Mouse (Mus musculus): ENCODE measurements around the gene Rbpjl. TPM values are rescaled to one million over a fixed set of nuclear protein-coding genes. Genes with fewer than 3 reads are reported as not detected.
A peak's percentile ranks its signal among the peaks of the same experiment; 100 is the strongest.

The Rbpjl gene
- polyA plus RNA-seq (2015; fragmentation: Nextera tagmentation; extraction: Ambion mirVana) = 0.49 and 1.7 TPM in 2 replicates

DNA sequence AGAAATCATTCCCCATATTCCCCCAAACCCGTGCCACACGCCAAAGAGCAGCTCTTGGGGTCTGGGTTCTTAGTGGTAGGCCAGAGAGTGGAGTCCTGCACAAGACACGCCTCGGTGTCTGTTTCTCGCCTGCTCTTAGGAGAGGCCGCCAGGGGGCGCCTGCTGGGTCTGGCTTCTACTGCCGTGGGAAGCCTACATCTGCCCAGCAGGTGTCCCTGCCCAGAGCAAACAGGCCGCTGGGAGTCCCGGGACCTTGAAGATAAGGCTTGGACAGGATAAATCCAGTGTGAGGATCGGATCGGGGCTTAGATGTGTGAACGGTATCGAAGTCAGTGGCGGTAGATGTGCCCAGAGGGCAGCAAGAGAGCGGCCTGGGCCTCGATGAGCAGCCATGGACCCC is at the start of gene Rbpjl:
TSS of gene Rbpjl (plus strand) at position 236 of the 400 bp plus-strand sequence.
- WGBS = 4% methylated on average over 17 of the region's 17 CpGs
- Histone ChIP-seq H3K27me3 (ENCODE audit: control insufficient read depth, insufficient read depth, low read length) (peaks cover 87% of the 10 kb centered on the region), H3K27ac (ENCODE audit: low read length) (no peak within 1 kb of the TSS), H3K4me1 (ENCODE audit: control insufficient read depth, insufficient read depth, low read length) (peaks cover 14% of the 10 kb centered on the region), H3K9me3 (replicated peaks; ENCODE audit: control insufficient read depth, low read length) (no peaks in the 10 kb centered on the region), H3K4me3 (ENCODE audit: low read length) (no peak within 1 kb of the TSS; the same call in 1 of the 2 replicates), H3K36me3 (ENCODE audit: control insufficient read depth, insufficient read depth) (no peaks in the 10 kb centered on the region), H3K9ac (ENCODE audit: low read length) (no peak within 1 kb of the TSS), H3K4me2 (ENCODE audit: low read depth, low read length) (peak within 1 kb of the TSS; percentile 68; the same call in 1 of the 2 replicates)
- ATAC-seq (replicated peaks; ENCODE audit: extremely low read depth, insufficient read depth, low FRiP score) = no peak

DNA sequence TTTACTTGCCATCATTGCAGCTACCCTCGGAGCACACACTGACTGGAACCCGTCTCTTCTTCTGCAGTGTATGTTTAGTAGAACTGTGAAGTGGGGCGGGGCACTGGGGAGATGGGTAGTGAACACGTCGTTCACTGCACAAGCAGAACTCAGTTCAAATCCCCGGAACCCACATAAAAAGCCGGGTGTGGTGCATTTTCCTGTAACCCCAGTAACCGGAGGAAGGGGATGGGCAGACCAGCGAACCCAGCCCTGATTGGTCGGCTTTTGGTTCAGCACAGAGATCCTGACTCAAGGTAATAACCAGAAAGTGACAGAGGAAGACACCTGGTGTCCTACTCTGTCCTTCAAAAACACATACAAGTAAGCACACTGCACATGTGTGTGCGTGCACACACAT is 49.6 kb upstream of the Rbpjl start:
- Histone ChIP-seq H3K9me3 (replicated peaks; ENCODE audit: control insufficient read depth, low read length) (no peaks in the 10 kb centered on the region; the same call in 1 of the 2 replicates), H3K4me3 (ENCODE audit: low read length) (no peak overlapping the region), H3K4me1 (ENCODE audit: control insufficient read depth, insufficient read depth, low read length) (no peaks in the 10 kb centered on the region), H3K9ac (ENCODE audit: low read length) (no peak overlapping the region), H3K36me3 (ENCODE audit: control insufficient read depth, insufficient read depth) (no peaks in the 10 kb centered on the region), H3K27me3 (ENCODE audit: control insufficient read depth, insufficient read depth, low read length) (no peaks in the 10 kb centered on the region; the same call in 1 of the 2 replicates), H3K27ac (ENCODE audit: low read length) (no peak overlapping the region), H3K4me2 (ENCODE audit: low read depth, low read length) (no peak overlapping the region)
- ATAC-seq (replicated peaks; ENCODE audit: extremely low read depth, insufficient read depth, low FRiP score) = no peak
- WGBS = 83% methylated on average over 11 of the region's 11 CpGs

DNA sequence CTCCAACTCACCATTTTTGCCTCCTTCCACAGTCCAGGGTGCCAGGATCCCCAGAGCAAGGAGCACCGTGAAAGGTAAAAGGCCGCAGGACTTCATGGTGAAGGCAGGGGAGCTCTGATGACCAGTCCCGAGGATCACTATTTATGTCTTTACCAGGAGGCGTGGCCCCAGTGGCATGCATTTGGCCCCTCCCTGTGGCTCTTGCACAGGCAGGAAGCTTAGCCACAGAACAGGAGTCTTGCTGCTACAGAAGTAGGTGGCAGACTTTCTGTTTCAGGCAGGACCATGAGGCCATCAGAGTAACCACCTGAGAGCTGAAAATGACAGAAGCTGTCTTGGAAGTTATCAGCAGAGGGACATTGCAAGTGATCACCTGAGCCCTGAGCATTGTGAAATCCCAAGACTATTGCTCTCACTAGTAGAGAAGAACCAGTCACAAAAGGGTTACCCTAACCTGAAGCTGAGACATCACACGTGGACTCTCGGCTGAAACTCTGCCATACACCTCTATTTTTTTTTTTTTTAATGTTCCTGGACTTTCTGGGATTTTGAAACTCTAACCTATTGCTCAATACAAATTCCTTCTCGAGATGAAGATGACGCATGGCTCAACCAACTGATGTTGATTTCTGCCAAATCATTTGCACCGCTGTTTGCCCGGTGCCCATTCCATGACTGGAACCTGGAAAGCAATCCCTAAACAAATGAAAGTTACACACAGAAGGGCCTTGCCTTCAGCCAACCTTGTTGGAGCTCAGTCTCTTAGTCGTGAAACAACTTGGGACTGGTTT is 46.6 kb upstream of the Rbpjl start:
- WGBS = 70% methylated on average over 11 of the region's 11 CpGs
- H3K9me3 ChIP-seq (replicated peaks; ENCODE audit: control insufficient read depth, low read length) = no peaks in the 10 kb centered on the region
- no peaks in the 10 kb centered on the region for H3K4me1 ChIP-seq (ENCODE audit: control insufficient read depth, insufficient read depth, low read length)
- ATAC-seq (replicated peaks; ENCODE audit: extremely low read depth, insufficient read depth, low FRiP score) = no peak
- H3K4me3 ChIP-seq (ENCODE audit: low read length) = no peak overlapping the region
- no peaks in the 10 kb centered on the region for H3K36me3 ChIP-seq (ENCODE audit: control insufficient read depth, insufficient read depth)
- H3K9ac ChIP-seq (ENCODE audit: low read length) = no peak overlapping the region
- no peaks in the 10 kb centered on the region; the same call in none of the 2 replicates for H3K27me3 ChIP-seq (ENCODE audit: control insufficient read depth, insufficient read depth, low read length)
- no peak overlapping the region for H3K4me2 ChIP-seq (ENCODE audit: low read depth, low read length)
- H3K27ac ChIP-seq (ENCODE audit: low read length) = no peak overlapping the region

DNA sequence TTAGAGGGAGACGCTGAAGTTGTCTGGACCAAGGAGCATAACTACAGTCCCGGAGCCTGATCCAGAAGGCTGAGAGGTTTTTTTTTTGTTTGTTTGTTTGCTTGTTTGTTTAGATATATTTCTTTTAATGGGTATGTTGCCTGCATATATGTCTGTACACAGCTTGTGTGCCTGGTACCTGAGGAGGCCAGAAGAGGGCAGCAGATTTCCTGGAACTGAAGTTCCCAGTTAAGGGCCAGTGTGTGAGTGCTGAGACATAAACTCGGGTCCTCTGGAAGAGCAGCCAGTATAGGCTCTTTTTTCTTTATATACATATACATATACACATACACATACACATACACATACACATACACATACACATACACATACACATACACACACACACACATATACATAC is 44.6 kb upstream of the Rbpjl start:
- no peak overlapping the region for H3K9ac ChIP-seq (ENCODE audit: low read length)
- no peaks in the 10 kb centered on the region for H3K36me3 ChIP-seq (ENCODE audit: control insufficient read depth, insufficient read depth)
- no peak for ATAC-seq (replicated peaks; ENCODE audit: extremely low read depth, insufficient read depth, low FRiP score)
- no peak overlapping the region for H3K27ac ChIP-seq (ENCODE audit: low read length)
- H3K4me1 ChIP-seq (ENCODE audit: control insufficient read depth, insufficient read depth, low read length) = no peaks in the 10 kb centered on the region
- WGBS = 71% methylated on average over 3 of the region's 3 CpGs
- H3K4me2 ChIP-seq (ENCODE audit: low read depth, low read length) = no peak overlapping the region
- H3K27me3 ChIP-seq (ENCODE audit: control insufficient read depth, insufficient read depth, low read length) = no peaks in the 10 kb centered on the region; the same call in none of the 2 replicates
- no peak overlapping the region for H3K4me3 ChIP-seq (ENCODE audit: low read length)
- H3K9me3 ChIP-seq (replicated peaks; ENCODE audit: control insufficient read depth, low read length) = no peaks in the 10 kb centered on the region

DNA sequence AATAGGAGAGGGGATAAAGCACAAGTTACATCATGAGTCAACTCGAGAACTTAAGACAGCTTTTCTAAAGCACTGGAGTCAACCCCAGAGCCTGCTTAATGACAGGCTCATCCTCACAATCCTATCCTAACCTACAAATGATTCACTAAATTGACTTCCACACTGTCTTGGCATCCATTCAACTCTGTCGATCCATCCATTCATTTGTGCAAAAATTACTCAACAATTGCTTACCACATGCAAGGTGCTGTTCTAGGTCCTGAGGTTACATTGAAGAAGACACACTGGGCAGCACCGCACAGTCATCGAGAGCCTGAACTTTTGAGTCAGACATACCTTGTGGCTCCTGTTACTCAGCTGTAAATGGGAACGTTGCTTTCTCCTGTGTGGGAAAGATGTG is 43.9 kb upstream of the Rbpjl start:
- Histone ChIP-seq H3K4me1 (ENCODE audit: control insufficient read depth, insufficient read depth, low read length) (no peaks in the 10 kb centered on the region), H3K27me3 (ENCODE audit: control insufficient read depth, insufficient read depth, low read length) (no peaks in the 10 kb centered on the region; the same call in none of the 2 replicates), H3K9me3 (replicated peaks; ENCODE audit: control insufficient read depth, low read length) (no peaks in the 10 kb centered on the region)

DNA sequence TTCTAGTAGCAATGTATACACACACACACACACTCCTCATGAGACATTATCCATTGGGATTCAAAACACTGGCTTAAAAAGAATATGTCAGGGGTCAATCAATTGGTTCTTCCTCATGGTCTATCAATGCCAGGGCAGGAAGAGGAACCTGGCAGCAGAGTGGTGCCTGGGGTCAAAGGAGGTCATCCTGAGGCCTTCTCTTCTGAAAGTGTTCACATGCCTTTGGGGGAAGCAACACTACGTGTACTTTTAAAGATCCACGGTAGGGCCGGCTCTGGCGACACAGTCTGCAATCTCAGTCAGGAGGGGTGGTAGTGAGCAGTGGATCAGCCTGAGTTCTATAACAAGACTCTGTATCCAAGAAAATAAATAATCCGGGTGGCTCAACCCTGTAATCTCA is 43.3 kb upstream of the Rbpjl start:
- no peak overlapping the region for H3K27ac ChIP-seq (ENCODE audit: low read length)
- H3K27me3 ChIP-seq (ENCODE audit: control insufficient read depth, insufficient read depth, low read length) = no peaks in the 10 kb centered on the region; the same call in none of the 2 replicates
- no peak overlapping the region for H3K9ac ChIP-seq (ENCODE audit: low read length)
- no peak overlapping the region for H3K4me2 ChIP-seq (ENCODE audit: low read depth, low read length)
- H3K4me3 ChIP-seq (ENCODE audit: low read length) = no peak overlapping the region
- H3K36me3 ChIP-seq (ENCODE audit: control insufficient read depth, insufficient read depth) = no peaks in the 10 kb centered on the region
- no peaks in the 10 kb centered on the region for H3K4me1 ChIP-seq (ENCODE audit: control insufficient read depth, insufficient read depth, low read length)
- H3K9me3 ChIP-seq (replicated peaks; ENCODE audit: control insufficient read depth, low read length) = no peaks in the 10 kb centered on the region
- ATAC-seq (replicated peaks; ENCODE audit: extremely low read depth, insufficient read depth, low FRiP score) = no peak
- WGBS = 75% methylated on average over 5 of the region's 5 CpGs

More for the DNA sequence above, 43.9 kb upstream of the Rbpjl start:
- H3K4me3 ChIP-seq (ENCODE audit: low read length) = no peak overlapping the region
- no peak overlapping the region for H3K4me2 ChIP-seq (ENCODE audit: low read depth, low read length)
- H3K36me3 ChIP-seq (ENCODE audit: control insufficient read depth, insufficient read depth) = no peaks in the 10 kb centered on the region
- 81% methylated on average over 5 of the region's 5 CpGs for WGBS
- no peak for ATAC-seq (replicated peaks; ENCODE audit: extremely low read depth, insufficient read depth, low FRiP score)
- H3K27ac ChIP-seq (ENCODE audit: low read length) = no peak overlapping the region
- H3K9ac ChIP-seq (ENCODE audit: low read length) = no peak overlapping the region

DNA sequence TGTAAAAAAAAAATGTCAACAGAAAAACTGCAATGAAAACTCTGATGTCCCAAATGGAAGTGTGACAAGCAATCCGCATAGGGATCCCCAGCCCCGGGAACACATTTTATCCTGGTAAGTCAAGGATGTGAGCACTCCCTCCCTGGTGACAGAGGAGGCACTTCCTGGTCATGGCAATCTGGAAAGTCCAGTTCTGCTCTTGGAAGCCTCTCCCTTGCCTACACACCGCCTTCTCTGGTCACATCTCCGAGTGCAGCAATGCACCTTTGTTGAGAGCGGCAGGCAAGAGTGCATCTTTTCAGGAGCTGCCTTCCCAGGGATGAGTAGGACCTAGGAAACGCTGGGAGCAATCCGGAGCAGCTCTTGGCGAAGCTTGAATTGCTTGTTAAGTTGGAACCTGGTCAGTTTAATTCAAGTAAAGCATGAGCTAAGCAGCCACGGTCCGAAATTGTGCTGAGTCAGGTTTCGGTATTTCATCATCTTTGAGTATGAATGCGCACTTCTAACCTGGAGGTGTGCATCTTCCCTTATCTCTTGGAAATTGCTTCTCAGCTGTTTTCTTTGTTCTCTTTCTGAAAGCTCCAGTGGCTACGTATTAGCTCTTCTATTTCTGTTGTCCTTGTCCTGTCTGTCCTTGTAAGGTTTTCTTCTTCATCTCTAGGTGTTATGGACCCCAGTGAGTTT is 41.8 kb upstream of the Rbpjl start:
- 32% methylated on average over 13 of the region's 13 CpGs for WGBS
- no peak overlapping the region for H3K4me2 ChIP-seq (ENCODE audit: low read depth, low read length)
- ATAC-seq (replicated peaks; ENCODE audit: extremely low read depth, insufficient read depth, low FRiP score) = no peak

DNA sequence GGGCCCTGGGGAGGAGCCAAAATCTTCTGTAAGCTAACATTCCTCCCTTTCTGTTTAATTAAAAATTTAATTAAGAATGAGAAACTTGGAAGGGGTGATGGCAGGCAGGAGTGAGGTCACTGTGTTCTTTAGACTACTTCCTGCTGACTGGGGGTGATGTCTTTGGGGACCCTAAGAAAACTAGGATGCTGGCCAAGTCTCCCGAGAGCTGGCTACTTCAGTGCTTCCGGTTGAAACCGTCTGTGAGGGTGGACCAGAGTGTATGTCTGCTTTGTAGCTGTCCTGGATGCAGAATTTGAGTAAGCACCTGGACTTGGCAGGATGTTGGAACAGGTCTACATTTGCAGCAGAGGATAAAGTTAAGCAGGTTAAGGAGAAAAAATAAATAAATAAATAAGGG is 36.0 kb upstream of the Rbpjl start:
- Histone ChIP-seq H3K27me3 (ENCODE audit: control insufficient read depth, insufficient read depth, low read length) (no peaks in the 10 kb centered on the region; the same call in 1 of the 2 replicates), H3K4me3 (ENCODE audit: low read length) (no peak overlapping the region), H3K36me3 (ENCODE audit: control insufficient read depth, insufficient read depth) (no peaks in the 10 kb centered on the region), H3K4me1 (ENCODE audit: control insufficient read depth, insufficient read depth, low read length) (no peaks in the 10 kb centered on the region), H3K9me3 (replicated peaks; ENCODE audit: control insufficient read depth, low read length) (no peaks in the 10 kb centered on the region), H3K9ac (ENCODE audit: low read length) (no peak overlapping the region), H3K4me2 (ENCODE audit: low read depth, low read length) (no peak overlapping the region), H3K27ac (ENCODE audit: low read length) (no peak overlapping the region)
- WGBS = 44% methylated on average over 3 of the region's 3 CpGs
- ATAC-seq (replicated peaks; ENCODE audit: extremely low read depth, insufficient read depth, low FRiP score) = no peak

More for the DNA sequence above, 41.8 kb upstream of the Rbpjl start:
- H3K9me3 ChIP-seq (replicated peaks; ENCODE audit: control insufficient read depth, low read length) = no peaks in the 10 kb centered on the region
- H3K36me3 ChIP-seq (ENCODE audit: control insufficient read depth, insufficient read depth) = no peaks in the 10 kb centered on the region
- no peaks in the 10 kb centered on the region; the same call in none of the 2 replicates for H3K27me3 ChIP-seq (ENCODE audit: control insufficient read depth, insufficient read depth, low read length)
- H3K27ac ChIP-seq (ENCODE audit: low read length) = no peak overlapping the region
- no peak overlapping the region for H3K4me3 ChIP-seq (ENCODE audit: low read length)
- no peak overlapping the region for H3K9ac ChIP-seq (ENCODE audit: low read length)
- H3K4me1 ChIP-seq (ENCODE audit: control insufficient read depth, insufficient read depth, low read length) = no peaks in the 10 kb centered on the region

DNA sequence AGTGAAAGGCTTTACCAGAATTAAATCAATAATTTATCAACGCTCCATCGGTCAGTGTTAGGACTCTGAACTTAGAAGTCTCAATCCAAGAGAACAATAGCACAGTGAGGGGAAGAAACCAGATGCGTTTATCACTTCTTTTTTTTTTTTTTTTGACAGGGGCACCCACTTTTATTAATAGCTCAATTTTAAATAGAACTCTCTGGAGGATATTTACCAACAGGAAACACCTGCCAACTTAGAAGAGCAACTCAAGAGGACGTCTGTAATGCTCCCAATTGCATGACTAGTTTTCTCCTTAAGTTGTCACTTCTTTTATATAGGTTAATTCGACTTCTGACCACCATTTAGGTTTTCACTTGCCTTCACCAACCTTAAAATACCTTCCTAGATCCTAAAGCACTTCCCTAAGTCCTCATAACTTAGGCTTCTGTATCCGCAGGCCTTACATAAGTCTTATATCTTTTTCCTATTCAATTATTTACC is 34.3 kb upstream of the Rbpjl start:
- H3K27ac ChIP-seq (ENCODE audit: low read length) = no peak overlapping the region
- H3K9me3 ChIP-seq (replicated peaks; ENCODE audit: control insufficient read depth, low read length) = no peaks in the 10 kb centered on the region
- H3K9ac ChIP-seq (ENCODE audit: low read length) = no peak overlapping the region
- H3K4me2 ChIP-seq (ENCODE audit: low read depth, low read length) = no peak overlapping the region
- WGBS = 71% methylated on average over 6 of the region's 6 CpGs
- no peaks in the 10 kb centered on the region for H3K36me3 ChIP-seq (ENCODE audit: control insufficient read depth, insufficient read depth)
- H3K4me3 ChIP-seq (ENCODE audit: low read length) = no peak overlapping the region
- H3K27me3 ChIP-seq (ENCODE audit: control insufficient read depth, insufficient read depth, low read length) = no peaks in the 10 kb centered on the region; the same call in 1 of the 2 replicates
- no peaks in the 10 kb centered on the region for H3K4me1 ChIP-seq (ENCODE audit: control insufficient read depth, insufficient read depth, low read length)
- ATAC-seq (replicated peaks; ENCODE audit: extremely low read depth, insufficient read depth, low FRiP score) = no peak
